Mouse (Mus musculus) limb, embryonic 12.5 days (tissue): ENCODE measurements at regions not wholly inside any gene's neighbourhood (a gene's known extent, or its start where the extent isn't known, plus 50 kb on each side); places are given as distances from the start of the nearest gene placed in this dataset.
A peak's percentile ranks its signal among the peaks of the same experiment; 100 is the strongest.

Experiments used
- ATAC-seq: fragments of 200-750 bp; cut with Nextera tagmentation; 2 replicates; pipeline ENCODE4 v1.8.0; 2017; ENCODE audit warnings: low read depth, moderate TSS enrichment; ENCODE audit not compliant: insufficient number of reproducible peaks, insufficient read depth, low FRiP score, low TSS enrichment
- H3K27ac ChIP-seq: fragments of 300-500 bp; sonication (generic); 2 replicates; pipeline ENCODE4 v1.5.1; 2016; ENCODE audit warnings: mild to moderate bottlenecking, moderate library complexity
- H3K27me3 ChIP-seq: fragments of 300-500 bp; sonication (generic); 2 replicates; pipeline ENCODE4 v1.6.1; 2016; ENCODE audit warnings: mild to moderate bottlenecking, moderate library complexity
- H3K36me3 ChIP-seq: fragments of 300-500 bp; sonication (generic); 2 replicates; pipeline ENCODE4 v1.6.1; 2016; ENCODE audit warnings: mild to moderate bottlenecking, moderate library complexity
- H3K4me1 ChIP-seq: fragments of 300-500 bp; sonication (generic); replicated peaks from 2 replicates; pipeline ENCODE4 v1.6.1; 2016
- H3K4me2 ChIP-seq: fragments of 300-500 bp; sonication (generic); 2 replicates; pipeline ENCODE4 v1.6.1; 2016; ENCODE audit warnings: mild to moderate bottlenecking, moderate library complexity
- H3K4me3 ChIP-seq: fragments of 300-500 bp; sonication (generic); replicated peaks from 2 replicates; pipeline ENCODE4 v1.5.1; 2016; ENCODE audit warnings: mild to moderate bottlenecking
- H3K9ac ChIP-seq: fragments of 300-500 bp; sonication (generic); replicated peaks from 2 replicates; pipeline ENCODE4 v1.6.1; 2016; ENCODE audit warnings: mild to moderate bottlenecking, moderate library complexity
- H3K9me3 ChIP-seq: fragments of 300-500 bp; sonication (generic); 2 replicates; pipeline ENCODE4 v1.6.1; 2016; ENCODE audit warnings: mild to moderate bottlenecking, moderate library complexity
- WGBS: fragments of 180-500 bp; shearing (Covaris S2); methylation state at CpG from one replicate; pipeline ENCODE4 v1.1.7; 2016; 5-methylcytosine and 5-hydroxymethylcytosine counted together

GRCm38 (mm10) chr16:27507212-27507611 is 118.5 kb downstream of the Ccdc50 start:
- ATAC-seq = no peak
- no peak overlapping the region for H3K4me3 ChIP-seq
- H3K4me1 ChIP-seq = no peaks in the 10 kb centered on the region
- H3K36me3 ChIP-seq = no peaks in the 10 kb centered on the region
- no peaks in the 10 kb centered on the region for H3K9me3 ChIP-seq
- 78% methylated on average over 1 of the region's 1 CpGs for WGBS
- no peaks in the 10 kb centered on the region for H3K27me3 ChIP-seq
- no peak overlapping the region for H3K4me2 ChIP-seq
- H3K27ac ChIP-seq = no peak overlapping the region
- no peak overlapping the region for H3K9ac ChIP-seq

- Histone ChIP-seq H3K4me2 (peak overlapping the region; percentile 15), H3K9ac (no peak overlapping the region), H3K36me3 (no peaks in the 10 kb centered on the region), H3K27ac (peak overlapping the region; percentile 45; the same call in 1 of the 2 replicates), H3K4me3 (no peak overlapping the region), H3K4me1 (peaks cover 5% of the 10 kb centered on the region), H3K27me3 (no peaks in the 10 kb centered on the region), H3K9me3 (no peaks in the 10 kb centered on the region)
- 20% methylated on average over 8 of the region's 8 CpGs for WGBS
- peak; percentile 73; the same call in 1 of the 2 replicates for ATAC-seq
These were observed 135.0 kb downstream of the Ccdc50 start for GRCm38 (mm10) chr16:27523527-27524121.

GRCm38 (mm10) chr16:27526669-27527068 is 138.0 kb downstream of the Ccdc50 start:
- no peak overlapping the region for H3K4me3 ChIP-seq
- no peak overlapping the region for H3K4me2 ChIP-seq
- no peak for ATAC-seq
- 56% methylated on average over 1 of the region's 1 CpGs for WGBS
- H3K27me3 ChIP-seq = no peaks in the 10 kb centered on the region
- H3K9ac ChIP-seq = no peak overlapping the region
- no peak overlapping the region for H3K27ac ChIP-seq
- peaks cover 5% of the 10 kb centered on the region for H3K4me1 ChIP-seq
- no peaks in the 10 kb centered on the region for H3K36me3 ChIP-seq
- no peaks in the 10 kb centered on the region for H3K9me3 ChIP-seq

GRCm38 (mm10) chr16:27530634-27531033 is 142.0 kb downstream of the Ccdc50 start:
- H3K4me2 ChIP-seq = no peak overlapping the region
- H3K9me3 ChIP-seq = no peaks in the 10 kb centered on the region
- no peaks in the 10 kb centered on the region for H3K27me3 ChIP-seq
- no peaks in the 10 kb centered on the region for H3K36me3 ChIP-seq
- no peak overlapping the region for H3K4me3 ChIP-seq
- no peak overlapping the region for H3K9ac ChIP-seq
- WGBS = 89% methylated on average over 4 of the region's 4 CpGs
- ATAC-seq = no peak
- no peaks in the 10 kb centered on the region for H3K4me1 ChIP-seq
- no peak overlapping the region for H3K27ac ChIP-seq
